Mouse (Mus musculus) layer of hippocampus, postnatal 36 days (tissue): ENCODE measurements around the gene Ceacam15. TPM values are rescaled to one million over a fixed set of nuclear protein-coding genes. Genes with fewer than 3 reads are reported as not detected.
A peak's percentile ranks its signal among the peaks of the same experiment; 100 is the strongest.

Experiments used
- DNase-seq, 2 experiments: peaks; one replicate each; pipeline ENCODE4 v3.0.0; 2022
- total RNA-seq, 2 experiments: library from RNA; stranded (reverse); gene quantifications; 2 replicates each; pipeline ENCODE4 v1.2.3; 2021

Ceacam15 gene
- total RNA-seq, 2 experiments from 2014 or later: not detected

GRCm38 (mm10) chr7:16629598-16630296 lies 45.8 kb downstream of the Ceacam15 start:
- DNase-seq: peak; percentile 42 to 45

- DNase-seq: peak; percentile 48 to 58
These were observed 47.3 kb downstream of the Ceacam15 start for GRCm38 (mm10) chr7:16628096-16628771.

GRCm38 (mm10) chr7:16623687-16624086 lies 51.8 kb downstream of the Ceacam15 start:
- no peak for DNase-seq

- no peak for DNase-seq
These were observed 52.4 kb downstream of the Ceacam15 start for GRCm38 (mm10) chr7:16623131-16623530.

Other genes with a start within 250 kb of the Ceacam15 start
- gene Tmem160, start 222.9 kb downstream of the Ceacam15 start, total RNA-seq: 10 to 100 TPM; 61.4 to 77.2 TPM
- 10 to 100 TPM; 17.9 to 20.2 TPM for gene Npas1, start 198.0 kb downstream of the Ceacam15 start, total RNA-seq
- gene Arhgap35, start 60.7 kb downstream of the Ceacam15 start, total RNA-seq: 100 to 1,000 TPM; 129 to 133 TPM
- not detected for gene Ceacam9, start 46.2 kb upstream of the Ceacam15 start, total RNA-seq
- gene Ap2s1, start 62.7 kb upstream of the Ceacam15 start, total RNA-seq: 100 to 1,000 TPM; 257 to 299 TPM
- 1 to 10 TPM; 2.1 to 2.7 TPM for gene Slc1a5, start 105.6 kb upstream of the Ceacam15 start, total RNA-seq
- 100 to 1,000 TPM; 288 to 292 TPM for gene Strn4, start 140.2 kb upstream of the Ceacam15 start, total RNA-seq
- gene Fkrp, start 141.0 kb upstream of the Ceacam15 start, total RNA-seq: 10 to 100 TPM; 41.8 to 44.7 TPM
- gene Prkd2, start 167.2 kb upstream of the Ceacam15 start, total RNA-seq: 1 to 10 TPM; 5.8 to 8.2 TPM
- 100 to 1,000 TPM; 146 to 149 TPM for gene Dact3, start 199.6 kb upstream of the Ceacam15 start, total RNA-seq
- 1 to 10 TPM; 2.4 to 2.7 TPM for gene Gng8, start 216.1 kb upstream of the Ceacam15 start, total RNA-seq
- gene Ptgir, start 230.8 kb upstream of the Ceacam15 start, total RNA-seq: not detected
- 1,000 to 10,000 TPM; 2,055 to 2,361 TPM for gene Calm3, start 248.4 kb upstream of the Ceacam15 start, total RNA-seq